Mouse (Mus musculus) embryonic fibroblast, embryonic 13.5 days (primary cell): Measurements from ENCODE around the gene Kazn. TPM values are rescaled to one million over a fixed set of nuclear protein-coding genes. Genes with fewer than 3 reads are reported as not detected.

Experiments used
- H3K27ac ChIP-seq: 2 replicates; pipeline ENCODE4 v1.5.1; 2012; ENCODE audit warnings: low read length, control low read depth, inconsistent platforms; ENCODE audit not compliant: insufficient read depth
- H3K4me1 ChIP-seq: 2 replicates; pipeline ENCODE4 v1.6.1; 2011; ENCODE audit warnings: low read length; ENCODE audit not compliant: control insufficient read depth, insufficient read depth
- H3K4me3 ChIP-seq: 2 replicates; pipeline ENCODE4 v1.5.1; 2011; ENCODE audit warnings: mild to moderate bottlenecking, control low read depth, low read length; ENCODE audit not compliant: insufficient read depth
- CTCF ChIP-seq: IDR thresholded peaks from 2 replicates; pipeline ENCODE4 v1.5.1; 2011; ENCODE audit warnings: mild to moderate bottlenecking, control low read depth, low read length, moderate library complexity, borderline replicate concordance; ENCODE audit not compliant: insufficient read depth
- POLR2A ChIP-seq: IDR thresholded peaks from 2 replicates; pipeline ENCODE4 v1.6.1; 2011; ENCODE audit warnings: low read depth, mild to moderate bottlenecking, control low read depth, low read length, moderate library complexity
- polyA plus RNA-seq: library from polyadenylated mRNA; stranded (reverse); fragments of >200 nt; gene quantifications from 2 replicates; pipeline ENCODE4 v1.2.4, GENCODE M21; 2011; ENCODE audit warnings: low read depth; ENCODE audit not compliant: missing spikeins, insufficient read length

Gene Kazn
- polyA plus RNA-seq, 1 experiment = 14.4 TPM

- Histone ChIP-seq H3K4me3 (no peak overlapping the region), H3K27ac (no peak overlapping the region), H3K4me1 (no peaks in the 10 kb centered on the region)
- TF ChIP-seq POLR2A (no peak), CTCF (no peak)
Measured at GRCm38 (mm10) chr4:142205693-142206092, 33.5 kb downstream of the Kazn start.

DNA sequence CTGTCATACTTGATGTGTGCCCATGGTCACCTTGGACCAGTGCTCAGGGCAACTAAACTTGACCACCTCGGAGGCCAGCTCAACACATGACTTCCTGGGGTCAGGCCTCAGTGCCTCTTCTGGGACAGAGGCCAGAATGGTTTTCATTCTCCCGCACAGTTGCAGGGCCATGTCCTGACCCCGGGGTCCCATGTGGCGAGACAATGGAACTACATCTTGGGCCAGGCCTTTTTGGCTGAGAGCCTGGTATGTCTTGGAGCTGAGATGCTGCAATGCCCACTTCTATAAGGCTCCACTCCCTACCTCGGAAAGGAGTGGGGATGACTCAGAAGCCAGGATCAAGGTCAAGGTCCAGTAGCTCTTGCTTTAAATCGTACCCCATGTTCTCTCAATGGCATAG is 42.6 kb downstream of the Kazn start:
- TF ChIP-seq CTCF = no peak
- TF ChIP-seq POLR2A = no peak
- no peaks in the 10 kb centered on the region for H3K4me1 ChIP-seq
- no peak overlapping the region for H3K4me3 ChIP-seq
- no peak overlapping the region for H3K27ac ChIP-seq

- Histone ChIP-seq H3K4me3 (no peak overlapping the region), H3K4me1 (no peaks in the 10 kb centered on the region), H3K27ac (no peak overlapping the region)
- TF ChIP-seq CTCF (no peak), POLR2A (no peak)
Measured at GRCm38 (mm10) chr4:142193780-142194179, 45.4 kb downstream of the Kazn start.

- TF ChIP-seq CTCF = no peak
- TF ChIP-seq POLR2A = no peak
- Histone ChIP-seq H3K27ac (no peak overlapping the region), H3K4me1 (no peaks in the 10 kb centered on the region), H3K4me3 (no peak overlapping the region)
Measured at GRCm38 (mm10) chr4:142193151-142193578, 46.0 kb downstream of the Kazn start.

- TF ChIP-seq POLR2A (no peak), CTCF (no peak)
- Histone ChIP-seq H3K4me3 (no peak overlapping the region), H3K4me1 (no peaks in the 10 kb centered on the region), H3K27ac (no peak overlapping the region)
Measured at GRCm38 (mm10) chr4:142189960-142190359, 49.2 kb downstream of the Kazn start.

DNA sequence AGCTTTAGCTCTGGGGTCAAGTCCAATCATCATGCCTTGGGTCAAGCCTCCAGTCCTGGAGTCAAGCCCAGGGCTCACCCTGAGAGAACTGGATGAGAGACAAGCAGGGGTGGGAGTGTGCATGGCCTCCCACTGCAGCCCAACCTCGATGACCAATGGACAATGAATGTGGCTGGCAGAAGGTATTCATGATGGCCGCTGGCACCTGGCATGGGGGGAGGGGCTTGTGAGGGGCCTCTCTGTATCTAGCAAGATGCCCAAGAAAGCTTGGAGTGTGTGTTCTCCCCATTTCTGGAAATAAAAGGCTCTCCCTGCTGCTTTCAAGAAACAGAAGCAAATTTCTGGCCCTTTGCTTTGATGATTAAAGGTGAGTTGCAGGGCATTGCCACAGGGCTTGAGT is 50.7 kb downstream of the Kazn start:
- no peak overlapping the region for H3K27ac ChIP-seq
- TF ChIP-seq CTCF (no peak), POLR2A (no peak)
- no peaks in the 10 kb centered on the region for H3K4me1 ChIP-seq
- no peak overlapping the region for H3K4me3 ChIP-seq

GRCm38 (mm10) chr4:142186155-142186554 is 53.0 kb downstream of the Kazn start:
- TF ChIP-seq CTCF (no peak), POLR2A (no peak)
- no peak overlapping the region for H3K27ac ChIP-seq
- no peak overlapping the region for H3K4me3 ChIP-seq
- H3K4me1 ChIP-seq = 0 out of 2 replicates have a peak, but pooled peaks cover 2% of the 10 kb centered on the region

- TF ChIP-seq CTCF = no peak
- TF ChIP-seq POLR2A = no peak
- Histone ChIP-seq H3K27ac (no peak overlapping the region), H3K4me1 (0 out of 2 replicates have a peak, but pooled peaks cover 3% of the 10 kb centered on the region), H3K4me3 (no peak overlapping the region)
Measured at GRCm38 (mm10) chr4:142185533-142185900, 53.7 kb downstream of the Kazn start.

GRCm38 (mm10) chr4:142184852-142185532 is 54.2 kb downstream of the Kazn start:
- no peak for TF ChIP-seq POLR2A
- TF ChIP-seq CTCF = no peak
- no peak overlapping the region for H3K27ac ChIP-seq
- H3K4me1 ChIP-seq = 0 out of 2 replicates have a peak, but pooled peaks cover 3% of the 10 kb centered on the region
- no peak overlapping the region for H3K4me3 ChIP-seq

DNA sequence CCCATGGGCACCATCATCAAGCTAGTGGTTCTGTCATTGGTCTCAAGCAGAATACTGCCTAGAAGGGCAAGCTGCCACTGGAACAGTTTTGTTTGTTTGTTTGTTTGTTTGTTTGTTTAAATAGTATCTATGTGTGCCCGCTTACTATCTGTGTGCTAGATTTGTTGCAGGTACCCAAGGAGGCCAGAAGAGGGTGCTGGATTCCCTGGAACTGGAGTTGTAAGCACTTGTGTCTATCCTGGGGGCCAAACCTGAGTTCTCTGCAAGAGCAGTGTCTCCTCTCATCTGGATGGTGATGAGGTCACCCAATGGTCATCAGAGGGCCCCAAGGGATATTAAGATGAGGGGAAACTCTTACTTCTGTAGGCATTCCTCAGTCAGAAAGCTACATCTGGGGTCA is 55.6 kb downstream of the Kazn start:
- H3K4me1 ChIP-seq = 0 out of 2 replicates have a peak, but pooled peaks cover 3% of the 10 kb centered on the region
- no peak overlapping the region for H3K4me3 ChIP-seq
- no peak for TF ChIP-seq CTCF
- TF ChIP-seq POLR2A = no peak
- no peak overlapping the region for H3K27ac ChIP-seq
